Mouse (Mus musculus): ENCODE results near the gene Try5.
"Not testable (repeated sequence)": the region's sequence is repeated elsewhere in the genome, so short reads cannot be mapped to it uniquely, and the experiment has no call there.

Gene Try5

GRCm38 (mm10) chr6:41316741-41317140, at the start of gene Try5:
Try5 (minus strand) TSS chr6:41316841.
- DNase-seq: not testable (repeated sequence)

- DNase-seq: no peak
Observed at GRCm38 (mm10) chr6:41353932-41354331, 37.3 kb upstream of the Try5 start, which contains the start of gene Try10. Try10 (plus strand) TSS chr6:41354105.

GRCm38 (mm10) chr6:41301969-41302368, 14.7 kb downstream of the Try5 start, which contains the start of gene Try4:
Try4 (plus strand) TSS chr6:41302269.
- no peak for DNase-seq

DNA sequence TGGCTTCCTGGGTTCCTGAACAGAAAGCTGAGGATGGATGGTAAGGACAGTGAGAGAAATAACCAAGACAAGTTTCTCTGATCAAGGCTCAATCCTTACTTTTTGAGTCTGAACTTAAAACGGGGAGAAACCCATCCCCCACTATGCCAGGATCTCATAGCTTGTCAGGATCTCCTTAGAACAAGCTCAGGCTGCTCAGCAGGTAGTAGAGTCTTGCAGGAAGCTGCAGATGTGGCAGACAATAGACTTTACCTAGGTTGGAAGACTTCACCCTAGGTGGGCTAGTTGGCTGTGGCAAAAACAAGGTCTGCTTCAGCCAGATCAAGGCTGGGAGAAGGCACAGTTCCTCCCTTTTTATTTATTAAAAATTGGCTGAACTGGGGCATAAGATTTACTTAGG, 18.4 kb downstream of the Try5 start:
- DNase-seq: no peak

DNA sequence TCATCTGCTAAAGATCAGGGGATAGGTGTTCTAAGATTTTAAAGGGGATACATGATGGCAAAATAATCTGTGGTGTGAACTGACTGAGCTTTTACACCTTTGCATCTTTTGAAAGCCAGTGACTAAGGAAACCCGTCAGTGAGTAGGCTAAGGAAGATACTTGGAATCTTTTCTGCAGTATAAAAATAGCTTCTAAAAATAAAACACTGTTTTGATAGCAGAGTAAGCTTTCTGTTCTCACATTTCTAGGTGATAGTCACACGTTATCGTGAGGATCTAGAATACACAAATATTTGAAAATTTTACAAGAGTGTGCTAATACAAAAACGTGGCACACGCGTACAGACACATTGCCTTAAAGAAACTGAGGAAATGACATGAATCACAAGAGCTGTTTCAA, 50.5 kb downstream of the Try5 start:
- no peak for DNase-seq

DNA sequence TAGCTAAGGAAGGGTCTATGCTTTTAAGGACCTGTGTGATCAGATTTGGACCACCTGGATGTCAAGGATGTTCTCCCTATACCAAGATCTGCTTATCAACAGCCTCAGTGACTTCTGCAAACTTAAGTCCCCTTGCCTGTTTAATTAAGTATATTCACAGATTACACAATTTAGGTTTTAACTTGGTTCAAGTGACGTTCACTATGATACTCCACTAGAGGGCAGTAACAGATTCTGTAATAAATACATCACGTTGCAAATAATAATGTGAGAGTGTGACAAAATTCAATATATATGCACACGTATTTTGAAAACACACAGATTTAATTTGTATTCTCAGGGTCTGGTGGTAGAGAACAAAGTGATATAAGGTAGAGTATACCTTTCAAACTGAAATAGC, 53.8 kb downstream of the Try5 start:
- no peak for DNase-seq
